Mouse (Mus musculus) ES-E14 (cell line): ENCODE data around the gene Fkbp8. TPM values are rescaled to one million over a fixed set of nuclear protein-coding genes. Genes with fewer than 3 reads are reported as not detected.

Source experiments
- DNase-seq: peaks from one replicate; pipeline ENCODE4 v3.0.0-alpha.2; 2013; ENCODE audit warnings: low read depth, low spot score
- H3K27ac ChIP-seq: 2 replicates; pipeline ENCODE4 v1.5.1; 2012; ENCODE audit warnings: low read depth, mild to moderate bottlenecking, low read length, moderate library complexity, mixed read lengths; ENCODE audit not compliant: poor library complexity, insufficient read depth, severe bottlenecking
- H3K36me3 ChIP-seq: 2 replicates; pipeline ENCODE4 v1.6.1; 2012; ENCODE audit warnings: mild to moderate bottlenecking, low read length, moderate library complexity, mixed read lengths; ENCODE audit not compliant: control insufficient read depth, poor library complexity, insufficient read depth, severe bottlenecking
- H3K4me1 ChIP-seq, 2 experiments: fragments of 150-350 bp in 1 of 2; sonication (generic) in 1 of 2; 2 replicates each; pipeline ENCODE4 v1.6.1; 2012; ENCODE audit warnings: low read length in 2 of 2, mild to moderate bottlenecking in 1 of 2, mixed read lengths in 1 of 2; ENCODE audit not compliant: control insufficient read depth in 2 of 2, insufficient read depth in 2 of 2, poor library complexity in 1 of 2
- H3K4me3 ChIP-seq, 2 experiments: fragments of 150-350 bp in 1 of 2; sonication (generic) in 1 of 2; 2 replicates each; pipeline ENCODE4 v1.5.1; 2012; ENCODE audit warnings: low read length in 2 of 2, low read depth in 1 of 2, mild to moderate bottlenecking in 1 of 2, mixed read lengths in 1 of 2; ENCODE audit not compliant: insufficient read depth in 1 of 2, poor library complexity in 1 of 2, severe bottlenecking in 1 of 2
- H3K9ac ChIP-seq: 2 replicates; pipeline ENCODE4 v1.6.1; 2012; ENCODE audit warnings: low read depth, mild to moderate bottlenecking, low read length, mixed read lengths; ENCODE audit not compliant: poor library complexity, insufficient read depth, severe bottlenecking
- H3K9me3 ChIP-seq: fragments of 150-350 bp; sonication (generic); 2 replicates; pipeline ENCODE4 v1.6.1; 2012; ENCODE audit warnings: low read depth, mild to moderate bottlenecking, low read length; ENCODE audit not compliant: control insufficient read depth, insufficient read depth
- CHD2 ChIP-seq: IDR thresholded peaks from 2 replicates; pipeline ENCODE4 v1.6.1; 2014; ENCODE audit warnings: mild to moderate bottlenecking, low read depth, low read length, inconsistent platforms
- HCFC1 ChIP-seq: IDR thresholded peaks from 2 replicates; pipeline ENCODE4 v1.6.1; 2012; ENCODE audit warnings: low read length, inconsistent platforms, borderline replicate concordance; ENCODE audit not compliant: insufficient read depth
- MAFK ChIP-seq: IDR thresholded peaks from 2 replicates; pipeline ENCODE4 v1.6.1; 2014; ENCODE audit warnings: mild to moderate bottlenecking, low read depth, low read length, inconsistent platforms; ENCODE audit not compliant: insufficient read depth
- ZC3H11A ChIP-seq: IDR thresholded peaks from 2 replicates; pipeline ENCODE4 v1.6.1; 2012; ENCODE audit warnings: low read depth, mild to moderate bottlenecking, inconsistent platforms, low read length, borderline replicate concordance
- ZNF384 ChIP-seq: IDR thresholded peaks from 2 replicates; pipeline ENCODE4 v1.6.1; 2012; ENCODE audit warnings: low read depth, low read length, inconsistent platforms
- in situ Hi-C, 2 experiments: fragments of 600-800 bp; cut with MboI; formaldehyde crosslinking; loops; one replicate each; pipeline ENCODE4 v1.15.1; 2025; ENCODE audit warnings: low sequenced_read_pairs in 2 of 2, inconsistent platforms in 1 of 2; ENCODE audit not compliant: unreplicated experiment in 2 of 2
- total RNA-seq: library from RNA; depleted of rRNA; stranded (reverse); fragments of 300-350 nt; gene quantifications from 2 replicates; pipeline ENCODE4 v1.2.3, GENCODE M21; 2012

The Fkbp8 gene
- total RNA-seq, 1 experiment: 252 TPM

GRCm38 (mm10) chr8:70570990-70571389, 43.5 kb downstream of the Fkbp8 start:
- Histone ChIP-seq H3K9me3 (no peaks in the 10 kb centered on the region), H3K27ac (no peak overlapping the region), H3K36me3 (peaks cover 6% of the 10 kb centered on the region; the same call in 1 of the 2 replicates), H3K9ac (no peak overlapping the region), H3K4me3 (no peak overlapping the region), H3K4me1 (peaks cover 2 to 4% of the 10 kb centered on the region in 2 experiments; a peak in 1 of 4 replicates)
- TF ChIP-seq CHD2 (no peak), ZC3H11A (no peak), HCFC1 (no peak), ZNF384 (no peak)
- in situ Hi-C loops: no loop called here
- DNase-seq: no peak

GRCm38 (mm10) chr8:70574302-70574701, 46.8 kb downstream of the Fkbp8 start:
- Histone ChIP-seq H3K4me3 (no peak overlapping the region), H3K9me3 (no peaks in the 10 kb centered on the region), H3K36me3 (peaks cover 19% of the 10 kb centered on the region), H3K27ac (no peak overlapping the region), H3K9ac (no peak overlapping the region), H3K4me1 (peaks cover 2 to 4% of the 10 kb centered on the region in 2 experiments; a peak in 1 of 4 replicates)
- TF ChIP-seq ZC3H11A: no peak
- no peak for TF ChIP-seq MAFK
- TF ChIP-seq CHD2: no peak
- TF ChIP-seq ZNF384: no peak
- TF ChIP-seq HCFC1: no peak
- DNase-seq: no peak
- in situ Hi-C loops: no loop called here

- in situ Hi-C loops: no loop called here
- Histone ChIP-seq H3K4me3 (no peak overlapping the region), H3K36me3 (peaks cover 19% of the 10 kb centered on the region)
Measured at GRCm38 (mm10) chr8:70574915-70575314, 47.4 kb downstream of the Fkbp8 start.

GRCm38 (mm10) chr8:70577207-70577606, 49.7 kb downstream of the Fkbp8 start:
- no peak overlapping the region for H3K4me3 ChIP-seq
- in situ Hi-C loops: no loop called here
- H3K36me3 ChIP-seq: peaks cover 26% of the 10 kb centered on the region
- H3K9me3 ChIP-seq: no peaks in the 10 kb centered on the region
- no peak for DNase-seq
- H3K4me1 ChIP-seq: 0 out of 4 replicates have a peak, but pooled peaks cover 0 to 2% of the 10 kb centered on the region in 2 experiments
- TF ChIP-seq CHD2 (no peak), ZNF384 (no peak), MAFK (no peak), HCFC1 (no peak), ZC3H11A (no peak)
- H3K9ac ChIP-seq: no peak overlapping the region
- no peak overlapping the region for H3K27ac ChIP-seq

More at GRCm38 (mm10) chr8:70574915-70575314, 47.4 kb downstream of the Fkbp8 start:
- no peak for DNase-seq
- peaks cover 2 to 4% of the 10 kb centered on the region in 2 experiments; a peak in 1 of 4 replicates for H3K4me1 ChIP-seq
- no peak for TF ChIP-seq ZNF384
- no peaks in the 10 kb centered on the region for H3K9me3 ChIP-seq
- H3K9ac ChIP-seq: no peak overlapping the region
- no peak overlapping the region for H3K27ac ChIP-seq
